In genomic region chr17:31929844-31930715, GRCm38 (mm10) we compare ENCODE assay signal across 11 mouse cellular contexts.
DNase-seq lines count a peak whose midpoint lies in the region; ATAC-seq and TF ChIP-seq lines count a peak whose summit lies in the region.
"Had no signal": no experiment of that assay in that cellular context is flagged by ENCODE, and none has a peak within 500 bp of the region (broad histone marks: within the 10 kb centered on the region; RNA-seq: fewer than 3 reads in every experiment).

No protein-coding gene starts in this region.

- DNase-seq in forebrain, embryonic 10.5 days (ENCODE audit: extremely low spot score, low spot score), result peak; percentile 44
- DNase-seq in forebrain, embryonic 14.5 days (ENCODE audit: low spot score), result no peak
- peak; percentile 38 for DNase-seq in lung, postnatal 0 days (ENCODE audit: low spot score)
- DNase-seq in lung, postnatal 25 days (ENCODE audit: low spot score), result no peak
- no peak for DNase-seq in kidney, postnatal 0 days (ENCODE audit: low spot score)
- DNase-seq in retina, postnatal 1 day, result peak; percentile 82
- DNase-seq in left cerebral cortex, adult 18-20 months (ENCODE audit: low spot score in 2 of 2), result no peak
- no peak for DNase-seq in spleen, postnatal 10 days (ENCODE audit: low spot score in 2 of 2)
- DNase-seq: right cerebral cortex, postnatal 14 days had no signal

- H3K36me3 ChIP-seq in forebrain, embryonic 10.5 days (replicated peaks), result no peaks in the 10 kb centered on the region
- H3K36me3 ChIP-seq in forebrain, embryonic 14.5 days (ENCODE audit: control insufficient read depth, insufficient read depth, low read length), result no peaks in the 10 kb centered on the region
- no peaks in the 10 kb centered on the region for H3K36me3 ChIP-seq in lung, postnatal 0 days (ENCODE audit: insufficient read depth, low read length)
- no peaks in the 10 kb centered on the region for H3K36me3 ChIP-seq in kidney, postnatal 0 days (ENCODE audit: insufficient read depth, low read length)
- H3K36me3 ChIP-seq: hindbrain, embryonic 13.5 days; midbrain, embryonic 12.5 days had no signal

- 56% methylated on average over 13 of the region's 13 CpGs for WGBS in forebrain, embryonic 10.5 days
- WGBS in forebrain, embryonic 14.5 days, result 53% methylated on average over 13 of the region's 13 CpGs
- 77% methylated on average over 13 of the region's 13 CpGs for WGBS in lung, postnatal 0 days
- WGBS in kidney, postnatal 0 days, result 68% methylated on average over 13 of the region's 13 CpGs

- H3K9me3 ChIP-seq in forebrain, embryonic 10.5 days, result no peaks in the 10 kb centered on the region
- no peaks in the 10 kb centered on the region for H3K9me3 ChIP-seq in forebrain, embryonic 14.5 days (replicated peaks; ENCODE audit: control insufficient read depth, low read length)
- no peaks in the 10 kb centered on the region for H3K9me3 ChIP-seq in lung, postnatal 0 days (ENCODE audit: low read length)
- no peaks in the 10 kb centered on the region for H3K9me3 ChIP-seq in kidney, postnatal 0 days (replicated peaks; ENCODE audit: low read length)
- H3K9me3 ChIP-seq: hindbrain, embryonic 13.5 days; midbrain, embryonic 12.5 days had no signal

- H3K4me1 ChIP-seq in forebrain, embryonic 10.5 days, result peaks cover 40% of the 10 kb centered on the region
- H3K4me1 ChIP-seq in forebrain, embryonic 14.5 days (ENCODE audit: control insufficient read depth, insufficient read depth, low read length), result 0 out of 2 replicates have a peak, but pooled peaks cover 3% of the 10 kb centered on the region
- peaks cover 9% of the 10 kb centered on the region; the same call in 1 of the 2 replicates for H3K4me1 ChIP-seq in lung, postnatal 0 days (ENCODE audit: insufficient read depth, low read depth, low read length)
- H3K4me1 ChIP-seq in kidney, postnatal 0 days (replicated peaks; ENCODE audit: insufficient read depth, low read length), result 0 out of 2 replicates have a peak, but pooled peaks cover 9% of the 10 kb centered on the region

- no peak overlapping the region for H3K4me3 ChIP-seq in forebrain, embryonic 10.5 days
- H3K4me3 ChIP-seq in forebrain, embryonic 14.5 days (ENCODE audit: low read depth, low read length), result no peak overlapping the region
- no peak overlapping the region for H3K4me3 ChIP-seq in lung, postnatal 0 days (ENCODE audit: low read depth, low read length)
- H3K4me3 ChIP-seq in kidney, postnatal 0 days (replicated peaks; ENCODE audit: low read depth, low read length), result no peak overlapping the region
- H3K4me3 ChIP-seq: hindbrain, embryonic 13.5 days; midbrain, embryonic 12.5 days had no signal

- TF ChIP-seq EP300 in lung, postnatal 0 days (IDR thresholded peaks at IDR 0.05), result no peak

- H3K4me2 ChIP-seq in forebrain, embryonic 14.5 days (ENCODE audit: low read length), result no peak overlapping the region
- H3K4me2 ChIP-seq in lung, postnatal 0 days (replicated peaks; ENCODE audit: low read depth, low read length), result no peak overlapping the region
- no peak overlapping the region for H3K4me2 ChIP-seq in kidney, postnatal 0 days (ENCODE audit: low read length)
- H3K4me2 ChIP-seq: hindbrain, embryonic 13.5 days; midbrain, embryonic 12.5 days had no signal

- TF ChIP-seq CTCF in lung, postnatal 0 days (IDR thresholded peaks at IDR 0.05), result no peak
- no peak for TF ChIP-seq CTCF in kidney, postnatal 0 days (IDR thresholded peaks at IDR 0.05; ENCODE audit: low read depth)

- peak overlapping the region; percentile 79 for H3K27ac ChIP-seq in forebrain, embryonic 10.5 days
- H3K27ac ChIP-seq in forebrain, embryonic 14.5 days (ENCODE audit: low read depth, low read length), result no peak overlapping the region
- no peak overlapping the region for H3K27ac ChIP-seq in lung, postnatal 0 days (ENCODE audit: low read length)
- H3K27ac ChIP-seq in kidney, postnatal 0 days, result no peak overlapping the region
- H3K27ac ChIP-seq: hindbrain, embryonic 13.5 days; midbrain, embryonic 12.5 days had no signal

- no peak for ATAC-seq in forebrain, embryonic 14.5 days
- ATAC-seq in lung, postnatal 0 days, result peak; percentile 18
- peak; percentile 37; the same call in 1 of the 2 replicates for ATAC-seq in kidney, postnatal 0 days (replicated peaks; ENCODE audit: low FRiP score, low read depth)

- no peak overlapping the region for H3K9ac ChIP-seq in forebrain, embryonic 14.5 days (ENCODE audit: low read length)
- H3K9ac ChIP-seq in lung, postnatal 0 days (replicated peaks; ENCODE audit: low read depth), result no peak overlapping the region
- no peak overlapping the region for H3K9ac ChIP-seq in kidney, postnatal 0 days (ENCODE audit: low read depth, low read length)
- H3K9ac ChIP-seq: hindbrain, embryonic 13.5 days; midbrain, embryonic 12.5 days had no signal

- H3K27me3 ChIP-seq in forebrain, embryonic 10.5 days (ENCODE audit: poor library complexity, severe bottlenecking), result no peaks in the 10 kb centered on the region
- no peaks in the 10 kb centered on the region for H3K27me3 ChIP-seq in forebrain, embryonic 14.5 days (replicated peaks; ENCODE audit: control insufficient read depth, insufficient read depth, low read length)
- no peaks in the 10 kb centered on the region for H3K27me3 ChIP-seq in lung, postnatal 0 days (replicated peaks; ENCODE audit: insufficient read depth, low read length)
- H3K27me3 ChIP-seq in kidney, postnatal 0 days (ENCODE audit: insufficient read depth, low read length), result no peaks in the 10 kb centered on the region
- H3K27me3 ChIP-seq: hindbrain, embryonic 13.5 days; midbrain, embryonic 12.5 days had no signal

Comparison
In these comparisons a context has a peak if more than half of its experiments do, and no peak if none do; other contexts are left out.
1. DNase-seq: peak in forebrain, embryonic 10.5 days (single experiment), lung, postnatal 0 days (single experiment) and retina, postnatal 1 day (single experiment); none in forebrain, embryonic 14.5 days (single experiment), lung, postnatal 25 days (single experiment), kidney, postnatal 0 days (single experiment), left cerebral cortex, adult 18-20 months (0 of 2) and spleen, postnatal 10 days (0 of 2).